Comparison of ENCODE assay signal across 8 mouse cellular contexts in the genomic region with DNA sequence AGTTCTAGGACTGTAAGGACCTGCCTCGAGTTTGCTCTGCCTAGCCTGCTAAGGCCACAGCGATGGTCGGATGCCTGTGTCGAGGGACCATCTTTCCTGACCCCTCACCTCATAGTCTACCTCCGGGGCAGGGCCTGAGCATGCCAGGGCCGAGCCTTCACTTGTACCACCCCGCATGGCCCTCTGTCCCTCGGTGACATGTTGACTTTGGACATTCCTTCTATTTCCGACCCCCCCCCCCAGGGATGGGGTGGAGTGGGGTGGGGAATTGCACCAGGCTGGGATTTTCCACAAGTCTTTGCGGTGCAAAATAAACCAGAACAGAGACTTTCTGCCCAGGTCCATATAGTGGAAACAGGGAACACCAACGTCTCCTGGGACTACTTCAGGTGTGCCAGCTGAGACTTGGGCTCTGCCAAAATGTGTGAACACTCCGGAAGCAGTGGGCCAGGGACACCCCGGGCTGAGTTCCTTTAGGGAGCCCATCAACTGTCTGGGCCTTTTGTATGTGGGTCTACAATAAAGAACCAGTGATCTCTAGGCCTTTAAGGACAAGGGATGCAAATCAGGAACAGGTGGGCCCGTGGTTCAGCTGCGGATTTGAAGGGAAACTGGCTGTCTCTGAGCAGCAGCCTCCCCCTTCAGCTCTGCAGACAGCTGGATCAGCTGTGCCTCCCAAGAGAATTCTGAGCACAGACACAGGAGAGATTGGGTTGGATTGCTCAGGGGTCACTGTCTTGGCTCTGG. TPM values are rescaled to one million over a fixed set of nuclear protein-coding genes. Genes with fewer than 3 reads are reported as not detected.
DNase-seq lines count a peak whose midpoint lies in the region; ATAC-seq and TF ChIP-seq lines count a peak whose summit lies in the region.

No protein-coding gene starts in this region.

- WGBS in heart, embryonic 12.5 days, result 23% methylated on average over 15 of the region's 15 CpGs
- WGBS in forebrain, embryonic 11.5 days, result 28% methylated on average over 15 of the region's 15 CpGs
- WGBS in liver, embryonic 11.5 days, result 23% methylated on average over 15 of the region's 15 CpGs

- peak; percentile 3; the same call in 1 of the 2 replicates for ATAC-seq in heart, embryonic 12.5 days (ENCODE audit: insufficient number of reproducible peaks, low FRiP score)
- ATAC-seq in forebrain, embryonic 11.5 days (replicated peaks; ENCODE audit: low FRiP score), result peak; percentile 28
- no peak; the same call in 1 of the 2 replicates for ATAC-seq in liver, embryonic 11.5 days (replicated peaks; ENCODE audit: low FRiP score)

- peak overlapping the region; percentile 97 for H3K4me2 ChIP-seq in heart, embryonic 12.5 days
- peak overlapping the region; percentile 100 for H3K4me2 ChIP-seq in forebrain, embryonic 11.5 days (ENCODE audit: low read depth, low read length, severe bottlenecking)
- peak overlapping the region; percentile 99 for H3K4me2 ChIP-seq in liver, embryonic 11.5 days

- no peak for DNase-seq in heart, adult 8-10 months (ENCODE audit: low spot score)
- no peak for DNase-seq in forebrain, embryonic 11.5 days (ENCODE audit: low spot score)
- DNase-seq in liver, embryonic 11.5 days (ENCODE audit: low spot score), result no peak
- DNase-seq in frontal cortex, adult 2 months (ENCODE audit: extremely low spot score in 1 of 2, low spot score in 1 of 2), result no peak
- no peak for DNase-seq in testis, postnatal 10 days (ENCODE audit: low spot score)
- DNase-seq in right cerebral cortex, adult 2 months (ENCODE audit: low spot score in 2 of 2), result no peak

- TF ChIP-seq CTCF in ES-Bruce4 (IDR thresholded peaks at IDR 0.05; ENCODE audit: low read depth, low read length), result no peak

- no peaks in the 10 kb centered on the region for H3K36me3 ChIP-seq in heart, embryonic 12.5 days
- H3K36me3 ChIP-seq in ES-Bruce4 (ENCODE audit: control insufficient read depth, insufficient read depth, low read length, poor library complexity, severe bottlenecking), result no peaks in the 10 kb centered on the region
- no peaks in the 10 kb centered on the region for H3K36me3 ChIP-seq in forebrain, embryonic 11.5 days (ENCODE audit: control insufficient read depth, insufficient read depth, low read length)
- H3K36me3 ChIP-seq in liver, embryonic 11.5 days (ENCODE audit: control insufficient read depth, insufficient read depth, low read length), result no peaks in the 10 kb centered on the region

- no peaks in the 10 kb centered on the region for H3K9me3 ChIP-seq in heart, embryonic 12.5 days (replicated peaks)
- H3K9me3 ChIP-seq in ES-Bruce4 (replicated peaks; ENCODE audit: control insufficient read depth, insufficient read depth, low read length, poor library complexity, severe bottlenecking), result no peaks in the 10 kb centered on the region
- H3K9me3 ChIP-seq in forebrain, embryonic 11.5 days (ENCODE audit: control insufficient read depth, low read length), result no peaks in the 10 kb centered on the region
- H3K9me3 ChIP-seq in liver, embryonic 11.5 days (ENCODE audit: control insufficient read depth, low read length), result no peaks in the 10 kb centered on the region

- no peak for TF ChIP-seq POLR2A in ES-Bruce4 (IDR thresholded peaks at IDR 0.05; ENCODE audit: insufficient read depth, low read length)

- peak overlapping the region; percentile 86; the same call in 1 of the 2 replicates for H3K27ac ChIP-seq in heart, embryonic 12.5 days (ENCODE audit: poor library complexity, severe bottlenecking)
- H3K27ac ChIP-seq in ES-Bruce4 (ENCODE audit: insufficient read depth, low read length), result no peak overlapping the region
- no peak overlapping the region for H3K27ac ChIP-seq in forebrain, embryonic 11.5 days (ENCODE audit: low read depth, low read length)
- H3K27ac ChIP-seq in liver, embryonic 11.5 days (ENCODE audit: low read depth, low read length), result 0 out of 2 replicates have a peak overlapping the region, but pooled peaks have one; percentile 22

- H3K27me3 ChIP-seq in heart, embryonic 12.5 days (replicated peaks), result no peaks in the 10 kb centered on the region
- H3K27me3 ChIP-seq in ES-Bruce4 (ENCODE audit: control insufficient read depth, insufficient read depth, low read length, poor library complexity, severe bottlenecking), result no peaks in the 10 kb centered on the region
- H3K27me3 ChIP-seq in forebrain, embryonic 11.5 days (ENCODE audit: control insufficient read depth, insufficient read depth, low read length), result no peaks in the 10 kb centered on the region
- H3K27me3 ChIP-seq in liver, embryonic 11.5 days (replicated peaks; ENCODE audit: control insufficient read depth, insufficient read depth, low read length), result no peaks in the 10 kb centered on the region

- peak overlapping the region; percentile 81 for H3K9ac ChIP-seq in heart, embryonic 12.5 days
- H3K9ac ChIP-seq in ES-Bruce4 (ENCODE audit: low read depth, poor library complexity, severe bottlenecking), result peak overlapping the region; percentile 86
- peak overlapping the region; percentile 39 for H3K9ac ChIP-seq in forebrain, embryonic 11.5 days (ENCODE audit: low read length)
- H3K9ac ChIP-seq in liver, embryonic 11.5 days (ENCODE audit: low read depth, low read length), result peak overlapping the region; percentile 80; the same call in 1 of the 2 replicates

- peaks cover 61% of the 10 kb centered on the region for H3K4me1 ChIP-seq in heart, embryonic 12.5 days (replicated peaks)
- peaks cover 2% of the 10 kb centered on the region for H3K4me1 ChIP-seq in ES-Bruce4 (ENCODE audit: control insufficient read depth, insufficient read depth, low read length)
- peaks cover 11% of the 10 kb centered on the region for H3K4me1 ChIP-seq in forebrain, embryonic 11.5 days (replicated peaks; ENCODE audit: control insufficient read depth, insufficient read depth, low read length)
- H3K4me1 ChIP-seq in liver, embryonic 11.5 days (replicated peaks; ENCODE audit: control insufficient read depth, insufficient read depth, low read length), result peaks cover 48% of the 10 kb centered on the region

- TF ChIP-seq EP300 in ES-Bruce4 (IDR thresholded peaks at IDR 0.05; ENCODE audit: insufficient read depth, low read depth, low read length), result 0 out of 2 replicates have a peak, but pooled peaks have one; percentile 8

- peak overlapping the region; percentile 72 for H3K4me3 ChIP-seq in heart, embryonic 12.5 days
- peak overlapping the region; percentile 68 for H3K4me3 ChIP-seq in ES-Bruce4 (ENCODE audit: low read depth, low read length)
- H3K4me3 ChIP-seq in forebrain, embryonic 11.5 days (ENCODE audit: low read depth, low read length), result peak overlapping the region; percentile 72
- H3K4me3 ChIP-seq in liver, embryonic 11.5 days (ENCODE audit: low read depth, low read length), result peak overlapping the region; percentile 88

RNA-seq across cellular contexts. Expression of gene Ninj1, which starts 1.1 kb away (rescaled TPM):
- polyA plus RNA-seq in heart, embryonic 12.5 days (2016; fragmentation: Nextera tagmentation; extraction: Ambion mirVana), result 51.0 and 55.8 TPM in 2 replicates
- total RNA-seq in heart, adult 8-10 months (2022), result 100 to 1,000 TPM; 111 to 152 (median 131) TPM
- polyA plus RNA-seq in ES-Bruce4 (2011; ENCODE audit: insufficient read depth, insufficient read length, low read depth, missing spikeins), result 30.0 and 37.7 TPM in 2 replicates
- polyA plus RNA-seq in forebrain, embryonic 11.5 days (2014; fragmentation: Nextera tagmentation; extraction: Ambion mirVana), result 19.6 and 23.8 TPM in 2 replicates
- polyA plus RNA-seq in liver, embryonic 11.5 days (2014; fragmentation: Nextera tagmentation; extraction: Ambion mirVana), result 54.2 and 59.8 TPM in 2 replicates
- polyA plus RNA-seq in frontal cortex, adult 2 months (2012; rRNA removed), result 56.2 and 61.8 TPM in 2 replicates

RNA-seq across cellular contexts. Expression of gene Card19, which starts 27.4 kb away (rescaled TPM):
- polyA plus RNA-seq in heart, embryonic 12.5 days (2016; fragmentation: Nextera tagmentation; extraction: Ambion mirVana), result 76.4 and 81.2 TPM in 2 replicates
- 100 to 1,000 TPM; 132 to 152 (median 141) TPM for total RNA-seq in heart, adult 8-10 months (2022)
- 21.6 and 22.1 TPM in 2 replicates for polyA plus RNA-seq in ES-Bruce4 (2011; ENCODE audit: insufficient read depth, insufficient read length, low read depth, missing spikeins)
- 18.9 and 19.6 TPM in 2 replicates for polyA plus RNA-seq in forebrain, embryonic 11.5 days (2014; fragmentation: Nextera tagmentation; extraction: Ambion mirVana)
- polyA plus RNA-seq in liver, embryonic 11.5 days (2014; fragmentation: Nextera tagmentation; extraction: Ambion mirVana), result 23.1 and 26.2 TPM in 2 replicates
- 30.4 and 33.8 TPM in 2 replicates for polyA plus RNA-seq in frontal cortex, adult 2 months (2012; rRNA removed)

RNA-seq across cellular contexts. Expression of gene Wnk2, which starts 40.6 kb away (rescaled TPM):
- polyA plus RNA-seq in heart, embryonic 12.5 days (2016; fragmentation: Nextera tagmentation; extraction: Ambion mirVana), result 0.89 and 1.4 TPM in 2 replicates
- total RNA-seq in heart, adult 8-10 months (2022), result 10 to 100 TPM; 60.5 to 89.6 (median 75.4) TPM
- 6.1 and 7.9 TPM in 2 replicates for polyA plus RNA-seq in ES-Bruce4 (2011; ENCODE audit: insufficient read depth, insufficient read length, low read depth, missing spikeins)
- polyA plus RNA-seq in forebrain, embryonic 11.5 days (2014; fragmentation: Nextera tagmentation; extraction: Ambion mirVana), result 10.3 and 10.7 TPM in 2 replicates
- polyA plus RNA-seq in liver, embryonic 11.5 days (2014; fragmentation: Nextera tagmentation; extraction: Ambion mirVana), result 0.34 and 0.45 TPM in 2 replicates
- polyA plus RNA-seq in frontal cortex, adult 2 months (2012; rRNA removed), result 64.8 and 67.4 TPM in 2 replicates

Comparison
In these comparisons a context has a peak if more than half of its experiments do, and no peak if none do; other contexts are left out.
1. H3K27ac ChIP-seq: peak in heart, embryonic 12.5 days (single experiment) and liver, embryonic 11.5 days (single experiment); none in ES-Bruce4 (single experiment) and forebrain, embryonic 11.5 days (single experiment).
2. Peak in every context shown above with its lines, with median percentiles within 50 percentile points of each other: H3K4me2 ChIP-seq, H3K4me3 ChIP-seq and H3K9ac ChIP-seq.